Mouse (Mus musculus): ENCODE data around the gene Coq10a. TPM values are rescaled to one million over a fixed set of nuclear protein-coding genes. Genes with fewer than 3 reads are reported as not detected.

Gene Coq10a
- total RNA-seq (2015) (22.6 and 24.4 TPM in 2 replicates), total RNA-seq (2017) (14.1 and 19.2 TPM in 2 replicates)

DNA sequence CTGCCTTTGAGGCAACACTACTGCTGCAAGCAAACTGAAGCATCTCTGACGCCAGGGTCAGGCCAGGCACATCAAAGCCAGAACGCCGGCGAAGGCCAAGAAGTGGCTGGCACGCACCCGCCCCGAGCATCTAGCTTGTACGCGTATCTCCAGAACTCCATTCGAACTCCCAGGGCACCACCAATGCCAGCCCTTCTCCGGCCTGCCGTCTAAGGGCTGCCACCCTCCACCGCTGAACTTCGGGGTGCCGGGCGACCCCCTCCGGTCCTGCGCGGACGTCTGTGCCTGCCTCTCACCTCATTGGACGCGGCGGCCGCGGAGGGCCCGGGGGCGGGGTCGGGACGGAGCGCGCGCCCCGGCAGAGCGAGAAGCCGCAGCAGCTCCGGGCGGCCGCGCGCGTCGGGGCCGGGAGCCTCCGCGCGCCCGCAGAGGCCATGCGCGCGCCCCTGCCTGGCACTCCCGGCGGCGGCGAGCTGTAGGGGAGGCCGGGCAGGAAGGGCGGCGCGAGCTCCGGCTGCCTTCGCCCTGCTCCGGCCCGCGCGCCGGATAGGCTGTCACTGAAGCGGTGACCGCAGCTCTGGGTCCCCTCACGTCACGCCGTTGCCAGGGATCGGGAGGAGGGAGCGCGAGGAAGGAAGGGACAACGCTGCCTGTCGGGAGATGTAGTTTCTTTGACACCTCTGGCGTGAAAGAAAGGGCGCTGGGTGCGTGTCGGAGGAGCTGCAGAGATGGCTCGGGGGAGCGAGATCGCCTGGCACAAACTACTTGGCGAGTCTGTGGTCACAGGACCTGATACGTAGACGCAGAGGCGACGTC, at the start of gene Coq10a:
TSS of gene Coq10a (minus strand) at position 596 of the 816 bp plus-strand sequence.
- ATAC-seq (ENCODE audit: poor library complexity, severe bottlenecking): peak; percentile 78

DNA sequence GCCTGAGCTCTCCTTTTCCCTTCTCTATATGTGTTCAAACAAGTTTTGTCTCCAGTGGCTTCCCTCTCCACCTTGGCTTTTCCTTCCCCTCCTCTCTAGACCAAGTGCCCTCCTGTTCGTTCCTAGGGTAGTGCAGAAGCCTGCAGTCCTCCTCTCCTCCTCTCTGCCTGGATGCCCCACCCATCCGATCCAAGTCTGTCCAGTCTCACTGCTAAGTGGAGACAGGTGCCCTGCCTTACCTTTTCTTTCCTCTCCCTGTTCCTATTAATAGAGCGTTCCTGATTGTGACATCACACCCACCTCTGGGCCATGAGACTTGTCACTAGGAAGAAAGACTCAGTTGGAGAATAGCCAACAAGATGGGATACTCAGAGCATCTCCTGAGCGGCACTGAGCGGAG, 46.1 kb upstream of the Coq10a start:
- no peak for ATAC-seq (ENCODE audit: poor library complexity, severe bottlenecking)

DNA sequence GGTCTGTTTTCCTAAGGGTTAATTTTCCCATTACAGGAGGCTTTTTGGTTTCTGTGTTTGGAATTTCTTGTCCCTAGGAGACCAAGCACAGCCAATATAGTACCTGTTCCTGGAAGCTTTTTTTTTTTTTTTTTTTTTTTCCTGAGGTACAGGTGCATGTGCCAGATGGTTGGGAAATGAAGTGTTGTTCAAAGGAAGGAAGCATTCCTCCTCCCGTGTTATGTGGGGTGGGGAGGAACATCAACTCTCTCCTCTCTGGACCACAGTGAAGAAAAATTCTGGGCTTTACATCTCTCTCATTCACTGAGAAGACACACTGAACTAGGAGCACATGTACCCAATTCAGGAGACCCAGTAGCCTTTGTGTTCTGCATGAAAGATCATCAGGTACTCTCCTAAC, 44.3 kb upstream of the Coq10a start:
- no peak for ATAC-seq (ENCODE audit: poor library complexity, severe bottlenecking)

DNA sequence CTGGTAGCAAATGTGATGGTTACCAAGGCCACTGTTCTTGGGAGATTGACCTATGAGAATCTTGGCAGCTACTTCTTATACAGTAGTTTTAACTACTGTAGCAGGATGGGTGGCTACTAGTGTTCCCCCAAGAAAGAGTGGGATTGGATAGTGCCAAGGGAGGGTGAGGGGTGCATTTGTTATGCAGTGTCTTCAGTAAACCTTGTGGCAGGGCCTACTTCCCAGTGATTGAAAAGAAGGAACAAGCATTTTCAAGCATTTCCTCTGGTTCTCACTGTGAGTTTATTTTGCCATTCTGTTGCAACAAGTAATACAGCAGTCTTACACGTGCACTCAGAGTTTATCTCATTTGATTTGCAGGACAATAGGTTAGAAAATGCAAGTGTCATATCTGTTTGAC, 43.8 kb upstream of the Coq10a start:
- ATAC-seq (ENCODE audit: poor library complexity, severe bottlenecking): no peak

DNA sequence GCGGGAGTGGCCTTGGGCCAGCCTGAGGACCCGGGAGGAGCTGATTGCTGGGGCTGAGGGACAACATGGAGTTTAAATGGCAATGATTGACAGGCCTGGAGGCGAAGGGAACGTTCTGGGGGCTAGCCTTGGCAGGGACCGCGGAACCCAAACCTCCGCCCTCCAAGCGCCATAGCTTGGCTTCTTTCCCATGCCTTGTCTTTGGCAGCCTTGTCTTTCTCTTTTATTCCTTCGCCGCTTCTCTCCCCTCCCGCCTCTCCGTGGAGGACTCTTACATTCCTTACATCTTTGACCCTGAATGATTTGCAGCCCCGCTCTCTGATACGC, 43.2 kb upstream of the Coq10a start:
- ATAC-seq (ENCODE audit: poor library complexity, severe bottlenecking): no peak

DNA sequence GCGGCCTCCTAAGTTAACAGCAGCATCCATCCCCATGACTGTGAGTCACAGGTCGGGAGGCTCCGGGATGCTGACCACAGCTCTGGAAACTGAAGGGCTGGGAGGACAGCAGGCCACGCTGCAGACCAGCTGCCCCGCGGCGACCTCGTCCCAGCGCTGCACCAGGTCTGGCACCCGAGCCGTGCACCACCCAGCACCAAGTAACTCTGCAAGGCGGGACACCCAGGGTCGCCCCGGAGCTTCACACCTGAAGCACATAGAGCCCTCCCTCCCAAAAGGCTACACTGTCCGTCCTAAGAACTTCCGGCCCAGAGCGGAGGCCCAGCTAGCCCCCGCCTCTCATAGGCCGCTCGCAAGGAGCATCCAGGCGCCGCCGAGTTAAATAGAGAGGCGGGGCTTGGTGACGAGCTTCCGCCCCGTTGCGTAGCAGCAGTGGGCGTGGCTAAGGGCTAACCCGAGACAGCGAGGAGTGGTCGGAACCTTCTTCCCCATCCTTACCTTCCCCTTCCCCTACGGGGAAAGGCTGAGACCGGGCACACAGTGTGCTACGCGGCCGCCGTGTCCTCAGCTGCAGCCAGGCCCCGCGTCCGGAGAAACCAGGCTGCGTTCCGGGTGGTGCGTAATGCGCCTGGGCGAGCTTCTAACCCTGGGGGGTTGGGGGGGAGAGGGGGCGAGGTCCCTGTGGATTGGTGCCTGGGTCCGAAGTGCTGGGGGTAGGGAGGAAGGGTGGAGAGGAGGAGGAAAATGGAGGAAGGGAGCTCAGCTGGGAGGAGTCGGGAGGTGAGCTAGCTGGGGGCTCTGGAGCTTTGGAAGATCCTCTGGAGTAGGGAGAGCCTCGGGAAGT, 42.6 kb upstream of the Coq10a start, which contains the start of the genes Nabp2 and Rnf41:
TSS of gene Nabp2 (minus strand) at position 282 of the 844 bp plus-strand sequence.
TSS of gene Rnf41 (plus strand) at position 447 of the 844 bp plus-strand sequence.
- peak; percentile 77 for ATAC-seq (ENCODE audit: poor library complexity, severe bottlenecking)

DNA sequence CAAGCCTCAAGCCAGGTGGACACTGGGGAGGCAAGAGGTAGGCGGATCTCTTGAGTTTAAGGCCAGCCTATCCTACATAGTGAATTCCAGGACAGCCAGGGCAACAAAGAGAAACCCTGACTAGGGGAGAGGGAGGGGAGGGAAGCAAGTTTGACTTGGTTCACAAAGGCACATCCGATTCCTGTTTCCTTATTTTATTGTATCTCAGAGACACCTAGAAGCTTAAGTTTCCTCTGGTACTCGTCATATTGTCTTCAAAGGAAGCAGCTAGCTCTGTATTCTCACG, 41.7 kb upstream of the Coq10a start:
- no peak for ATAC-seq (ENCODE audit: poor library complexity, severe bottlenecking)

DNA sequence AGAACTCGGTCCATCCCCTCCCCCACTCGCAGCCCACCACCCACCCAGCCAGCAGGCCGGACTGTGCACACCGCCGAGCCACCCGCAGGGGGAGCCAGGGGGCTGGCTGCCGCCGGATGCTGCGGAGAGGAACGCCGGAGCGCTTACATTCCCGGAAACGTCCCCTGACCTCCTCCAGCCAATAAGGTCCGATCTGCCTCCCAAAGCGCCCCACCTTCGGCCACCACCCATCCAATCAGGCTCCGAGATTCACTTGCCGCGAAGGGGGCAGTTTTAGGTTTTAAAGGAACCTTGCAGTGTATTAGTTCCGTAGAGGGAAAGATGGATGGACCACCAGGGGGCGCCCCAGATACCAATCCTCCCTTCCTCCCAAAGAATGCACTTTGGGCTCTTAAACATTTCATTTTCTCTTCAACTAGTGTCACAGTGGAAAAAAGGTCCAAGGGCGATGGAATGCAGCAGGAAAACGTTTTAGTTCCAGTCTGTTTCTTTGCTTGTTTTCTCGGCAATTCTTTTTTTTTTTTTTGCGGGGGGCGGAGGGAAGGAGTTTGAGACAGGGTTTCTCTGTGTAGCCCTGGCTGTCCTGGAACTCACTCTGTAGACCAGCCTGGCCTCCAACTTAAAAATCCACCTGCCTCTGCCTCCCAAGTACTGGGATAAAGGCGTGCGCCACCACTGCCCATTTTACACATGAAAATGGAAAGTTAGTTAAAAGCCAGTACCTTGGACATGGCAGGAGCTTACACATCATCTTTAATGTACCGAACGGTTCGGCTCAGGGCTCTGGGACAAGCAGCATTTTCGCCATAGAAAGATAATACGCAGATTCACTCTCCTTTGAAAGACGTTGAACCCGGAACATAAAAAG, 41.1 kb upstream of the Coq10a start:
- ATAC-seq (ENCODE audit: poor library complexity, severe bottlenecking): peak; percentile 86

DNA sequence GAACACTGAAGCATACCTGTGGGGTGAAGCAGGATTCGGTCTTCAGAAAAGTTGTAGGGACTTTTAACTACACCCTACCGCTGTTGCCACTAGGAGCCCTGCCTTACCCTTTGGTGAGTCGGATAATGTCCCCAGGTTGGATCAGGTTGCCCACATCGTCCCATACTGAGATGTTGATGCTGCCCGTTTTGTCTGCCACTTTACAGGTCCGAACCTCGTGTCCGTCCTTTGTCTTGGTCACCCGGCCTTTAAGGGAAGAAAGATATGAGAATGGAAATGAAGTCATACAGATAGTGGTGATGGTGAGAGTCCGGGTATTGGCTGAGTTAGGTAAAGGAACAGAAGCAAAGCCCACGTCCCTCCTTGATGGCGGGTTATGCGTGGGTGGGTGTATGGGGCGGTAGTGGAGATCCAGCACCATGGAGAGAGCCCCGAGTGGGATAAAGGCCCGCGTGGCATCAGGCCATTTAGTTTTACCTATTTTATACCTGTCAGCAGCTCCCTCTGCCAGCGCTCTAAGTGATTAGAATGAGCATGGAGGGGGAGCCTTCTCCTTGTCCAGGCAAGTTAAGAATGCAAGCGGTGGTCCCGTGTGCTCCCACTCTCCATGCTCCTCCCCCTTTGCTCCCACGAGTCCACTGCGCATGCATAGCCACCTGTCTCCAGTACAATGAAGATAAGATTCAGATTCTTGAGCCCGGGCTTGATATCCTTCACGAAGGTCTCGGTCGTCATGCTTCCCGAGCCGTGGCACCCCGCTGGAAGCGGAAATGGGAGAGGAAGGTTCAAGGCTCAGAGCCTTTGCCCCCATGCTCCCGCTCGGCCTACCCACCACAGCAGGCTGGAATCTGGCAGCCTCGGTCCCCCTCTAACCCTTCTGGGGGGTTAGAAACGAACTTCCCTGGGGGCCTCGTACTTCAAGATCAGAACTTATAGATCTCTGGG, 40.1 kb upstream of the Coq10a start:
- ATAC-seq (ENCODE audit: poor library complexity, severe bottlenecking): no peak

DNA sequence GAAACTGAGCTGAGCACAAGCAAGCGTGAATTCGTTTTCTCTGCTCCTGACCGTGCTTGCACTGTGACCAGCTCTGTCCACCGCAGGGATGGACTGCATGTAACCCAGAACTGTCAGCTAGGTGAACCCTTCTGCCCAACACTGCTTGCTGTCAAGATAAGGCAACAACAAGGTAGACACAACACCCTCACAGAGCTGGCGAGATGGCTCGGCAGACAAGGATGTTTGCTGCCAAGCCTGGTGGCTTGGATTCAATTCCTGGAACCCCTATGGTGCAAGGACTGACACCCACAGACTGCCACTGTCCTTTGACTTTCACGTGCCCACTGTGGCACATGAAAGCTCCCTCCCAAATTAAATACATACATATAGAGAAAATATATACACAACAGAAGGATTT, 35.1 kb upstream of the Coq10a start:
- no peak for ATAC-seq (ENCODE audit: poor library complexity, severe bottlenecking)

DNA sequence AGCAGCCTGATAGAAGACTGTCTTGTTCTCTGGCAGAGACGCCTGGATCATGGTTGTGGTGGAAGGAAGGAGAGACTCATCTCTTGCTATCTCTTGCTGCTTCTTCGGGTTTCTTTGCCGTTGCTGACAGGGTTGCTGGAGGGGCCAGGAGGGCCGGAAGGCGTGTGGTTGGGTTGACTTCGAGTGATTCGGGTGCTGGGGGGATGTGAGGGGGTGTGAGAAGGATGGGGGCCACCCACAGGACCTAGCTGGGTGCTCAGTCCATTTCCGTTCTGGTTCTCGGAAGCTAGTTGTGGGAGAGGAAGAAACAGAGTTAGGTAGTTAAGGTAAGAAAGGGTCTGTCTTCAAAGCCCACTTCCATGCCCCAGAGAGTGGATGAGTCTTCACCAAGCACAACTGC, 32.8 kb upstream of the Coq10a start:
- no peak for ATAC-seq (ENCODE audit: poor library complexity, severe bottlenecking)

DNA sequence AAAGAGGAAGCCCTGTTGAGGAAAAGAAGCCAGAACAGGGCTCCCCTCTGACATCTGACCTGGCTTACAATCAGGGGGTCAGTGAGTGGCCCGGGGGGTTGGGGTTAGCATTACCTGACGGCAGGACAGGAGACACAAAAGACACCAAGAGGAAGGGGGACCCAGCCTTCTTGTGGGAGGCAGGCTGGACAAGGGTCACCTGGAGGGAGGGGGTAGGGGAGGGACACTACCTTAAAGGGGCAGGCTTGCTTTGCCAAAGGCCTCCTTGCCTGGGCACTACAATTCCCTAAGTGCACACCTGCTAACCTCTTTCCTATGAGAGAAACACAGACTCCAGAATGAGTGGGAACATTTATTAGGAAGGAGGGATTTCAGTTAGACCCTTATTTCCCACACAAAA, 32.3 kb upstream of the Coq10a start, which contains the start of gene Slc39a5:
TSS of gene Slc39a5 (minus strand) at position 174 of the 400 bp plus-strand sequence.
- ATAC-seq (ENCODE audit: poor library complexity, severe bottlenecking): no peak

DNA sequence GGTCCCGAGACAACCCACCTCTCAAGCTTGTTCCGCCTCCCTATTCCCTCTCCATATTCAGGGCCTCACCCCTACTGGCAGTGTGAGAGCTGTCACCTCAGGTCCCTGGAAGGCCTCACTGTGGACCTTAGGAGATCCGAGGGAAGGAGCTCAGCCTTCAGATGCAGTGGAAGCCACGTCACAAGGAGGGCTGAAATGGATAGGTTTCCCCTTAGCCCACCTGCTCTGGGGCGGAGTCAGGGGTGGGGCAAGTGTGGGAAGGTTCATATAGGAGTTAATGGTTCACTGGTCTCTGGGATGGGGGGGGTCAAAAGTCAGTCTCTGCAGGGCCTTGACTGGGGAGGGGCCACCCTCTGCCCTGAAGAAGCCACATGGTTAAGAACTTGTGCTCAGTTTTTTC, 31.5 kb upstream of the Coq10a start:
- no peak for ATAC-seq (ENCODE audit: poor library complexity, severe bottlenecking)

DNA sequence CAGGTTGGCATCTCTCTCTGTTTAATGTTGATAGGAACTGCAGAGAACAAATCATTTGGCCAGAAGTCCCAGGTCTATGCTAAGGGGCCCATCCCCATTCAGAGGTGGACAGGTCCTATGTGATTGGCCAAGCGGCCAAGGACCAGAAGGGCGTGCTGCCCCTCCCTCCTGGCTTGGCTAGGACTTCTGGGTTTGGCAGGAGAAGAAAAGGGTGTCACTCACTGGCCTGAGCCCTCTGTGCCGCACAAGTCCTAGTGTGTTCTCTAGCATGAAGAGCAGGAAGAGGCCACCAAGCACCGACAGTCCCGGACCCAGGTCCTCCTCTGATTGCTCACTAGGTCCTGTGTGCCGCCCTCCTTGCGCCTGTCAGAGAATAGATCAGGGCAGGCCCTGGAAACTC, 28.7 kb upstream of the Coq10a start:
- no peak for ATAC-seq (ENCODE audit: poor library complexity, severe bottlenecking)

DNA sequence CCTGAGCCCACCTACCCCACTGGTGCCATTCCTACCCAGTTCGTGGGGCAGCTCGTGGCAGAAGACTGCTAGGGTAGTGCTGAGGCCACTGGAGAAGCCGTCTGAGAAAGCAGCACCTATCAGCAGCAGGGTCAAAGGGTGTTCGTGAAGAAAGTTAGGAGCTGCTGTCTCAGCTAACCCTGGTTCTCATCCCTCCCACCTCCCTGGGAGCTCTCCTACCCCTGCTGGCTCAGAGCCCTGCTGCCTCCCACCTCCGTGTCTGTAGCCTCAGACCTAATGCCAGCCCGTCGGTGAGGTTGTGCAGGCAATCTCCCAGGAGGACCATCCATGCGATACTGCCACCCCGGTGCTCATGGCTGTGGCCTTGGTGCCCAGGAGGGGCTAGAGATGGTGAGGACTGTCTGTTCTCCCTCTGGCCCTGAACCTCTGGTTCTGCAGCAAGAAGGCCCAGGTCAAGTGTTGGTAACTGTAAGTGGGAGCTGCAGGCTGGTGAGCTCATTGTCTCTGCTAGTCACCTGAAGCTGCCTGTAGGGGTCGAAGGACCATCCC, 28.0 kb upstream of the Coq10a start:
- ATAC-seq (ENCODE audit: poor library complexity, severe bottlenecking): no peak

DNA sequence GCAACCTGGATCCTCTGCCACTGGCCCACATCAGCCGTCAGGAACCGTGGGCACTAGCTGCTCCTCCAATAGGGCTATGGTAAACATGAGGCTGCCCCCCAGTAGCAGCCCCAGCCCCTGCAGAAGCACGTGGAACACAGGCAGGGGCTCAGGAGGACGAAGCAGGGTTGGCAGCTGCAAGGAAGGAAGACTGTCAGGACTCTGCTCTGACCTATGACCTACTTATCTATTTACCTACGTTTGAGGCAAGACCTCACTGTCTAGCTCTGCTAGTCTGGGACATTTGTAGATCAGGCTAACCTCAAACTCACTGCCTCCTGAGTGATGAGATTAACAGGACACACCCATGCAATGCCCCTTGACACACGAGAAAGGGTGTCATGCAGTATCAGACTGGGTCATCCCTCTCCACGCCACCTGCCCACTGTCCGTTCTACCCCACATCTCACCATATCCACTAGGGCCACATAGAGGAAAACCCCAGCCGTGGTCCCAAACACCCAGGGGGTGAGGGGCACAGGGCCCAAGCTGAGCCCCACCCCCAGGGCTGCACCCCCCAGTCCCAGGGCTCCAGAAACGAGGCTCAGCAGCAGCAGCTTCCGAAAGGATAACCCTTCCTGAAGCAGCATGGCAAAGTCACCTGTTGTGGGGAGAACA, 27.3 kb upstream of the Coq10a start:
- ATAC-seq (ENCODE audit: poor library complexity, severe bottlenecking): no peak

DNA sequence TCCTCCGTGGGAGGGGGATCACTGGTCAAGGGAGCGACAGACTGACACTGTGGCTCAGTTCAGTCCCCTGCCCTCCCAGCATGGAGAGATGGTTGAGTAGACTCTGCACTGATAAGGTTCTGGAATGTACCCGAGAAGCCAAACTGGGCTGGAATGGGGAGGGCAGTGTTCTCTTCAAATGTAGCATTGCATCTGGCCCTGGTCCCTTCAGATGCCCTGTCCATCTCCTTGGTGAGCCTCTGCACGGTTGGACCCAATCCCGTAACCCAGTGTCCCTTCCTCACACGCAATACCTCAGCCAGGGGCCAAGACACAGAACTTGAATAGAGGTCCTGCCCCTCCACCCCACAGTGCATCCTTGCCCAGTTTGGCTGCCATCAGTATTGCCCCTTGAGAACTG, 23.1 kb upstream of the Coq10a start:
- ATAC-seq (ENCODE audit: poor library complexity, severe bottlenecking): no peak

DNA sequence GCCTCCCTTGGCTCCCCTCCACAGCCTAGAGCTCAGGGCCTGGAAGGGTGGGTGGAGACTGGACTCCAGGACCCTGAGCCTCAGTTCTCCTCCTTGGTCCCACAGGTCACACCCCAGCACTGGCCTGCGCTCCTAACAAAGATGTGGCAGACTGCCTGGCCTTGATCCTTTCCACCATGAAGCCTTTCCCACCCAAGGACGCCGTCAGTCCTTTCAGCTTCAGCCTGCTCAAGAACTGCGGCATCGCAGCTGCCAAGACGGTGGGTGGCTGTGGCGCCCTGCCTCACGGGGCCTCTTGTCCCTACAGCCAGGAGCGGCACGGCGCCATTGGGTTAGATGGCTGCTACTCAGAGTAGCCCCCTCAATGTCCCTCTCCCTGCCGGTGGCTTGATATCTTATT, 21.6 kb upstream of the Coq10a start:
- ATAC-seq (ENCODE audit: poor library complexity, severe bottlenecking): no peak

DNA sequence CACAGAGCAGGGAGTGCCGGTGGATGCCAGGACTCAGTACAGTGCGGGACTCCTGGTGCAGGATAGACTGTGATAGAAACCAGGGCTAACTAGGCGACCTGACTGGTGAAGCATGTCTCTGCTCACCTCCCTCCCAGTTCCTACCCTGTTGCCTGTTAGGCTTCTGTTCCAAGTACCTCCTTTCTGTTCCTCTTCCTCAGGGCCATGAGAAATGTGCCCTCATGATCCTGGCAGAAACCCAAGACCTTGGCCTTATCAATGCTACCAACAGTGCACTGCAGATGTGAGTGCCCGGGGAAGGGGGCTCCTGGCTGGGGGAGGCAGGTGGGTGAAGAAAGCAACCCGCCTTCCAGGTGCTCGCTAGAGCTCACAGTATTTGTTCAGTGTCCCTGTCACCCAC, 20.8 kb upstream of the Coq10a start:
- peak; percentile 37; the same call in 1 of the 2 replicates for ATAC-seq (ENCODE audit: poor library complexity, severe bottlenecking)
